ENCODE assay signal across 8 mouse cellular contexts in the genomic region with DNA sequence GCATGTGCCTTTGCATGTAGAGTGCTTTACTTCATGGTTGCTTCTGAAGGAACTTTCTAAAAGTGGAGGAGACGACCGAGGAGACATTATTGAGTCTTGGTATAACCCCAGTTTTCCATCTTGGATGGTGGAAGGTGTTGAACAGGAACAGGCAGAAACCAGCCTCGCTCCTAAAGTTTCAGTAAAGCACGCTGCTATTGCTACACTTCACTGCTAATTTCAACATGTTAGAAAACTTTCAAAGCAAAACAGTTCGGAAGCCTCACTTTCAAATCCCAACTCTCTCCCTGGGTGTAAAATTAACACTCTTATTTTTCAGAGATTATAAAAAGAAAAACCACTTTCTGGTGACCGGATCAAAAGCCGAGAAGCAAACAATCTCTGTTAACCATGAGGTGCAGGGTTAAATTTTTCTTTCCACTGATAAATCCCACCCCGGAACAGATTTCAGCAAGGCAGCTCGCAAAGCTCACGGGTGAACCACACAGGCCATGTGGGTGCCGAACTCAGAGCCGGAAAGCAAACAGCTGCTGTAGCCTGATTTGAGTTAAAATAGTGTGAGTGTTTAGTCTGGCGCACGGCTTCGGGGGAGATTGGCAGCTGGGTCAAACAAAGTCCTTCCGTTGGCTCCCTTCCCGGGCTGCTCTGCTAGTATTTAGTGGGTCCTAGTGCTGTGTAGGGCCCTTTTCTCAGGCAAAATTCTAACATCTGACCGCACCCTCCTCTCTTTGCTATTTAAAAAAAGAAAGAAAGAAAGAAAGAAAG.
DNase-seq lines count a peak whose midpoint lies in the region; ATAC-seq and TF ChIP-seq lines count a peak whose summit lies in the region.

No protein-coding gene starts in this region.

- ATAC-seq in inflammation-experienced regulatory T-cells, adult 6 months, result peak; percentile 28

- no peak for TF ChIP-seq CTCF in left cerebral cortex, adult 2 months (IDR thresholded peaks at IDR 0.05)

- peak overlapping the region; percentile 88 for H3K27ac ChIP-seq in left cerebral cortex, adult 2 months

- intact Hi-C loops in left cerebral cortex, adult 2 months (cut with DNase I), result loop anchor here (2.0 to 10.0 kb wide), 6 partner anchors 77 to 655 kb away; no protein-coding TSS in a partner anchor

- peak; percentile 82 to 94 for DNase-seq in adrenal gland, adult (ENCODE audit: inconsistent age in 2 of 2, low spot score in 1 of 2)
- DNase-seq in embryo, embryonic 11 days, result peak; percentile 82
- DNase-seq in gastrocnemius, postnatal 25 days, result peak; percentile 78
- DNase-seq in left cerebral cortex, adult 2 months (ENCODE audit: extremely low spot score in 1 of 2, low spot score in 2 of 2), result peak; percentile 69 to 79
- DNase-seq in lung, postnatal 25 days (ENCODE audit: low spot score), result peak; percentile 88
- DNase-seq in right cerebral cortex, adult 2 months (ENCODE audit: low spot score in 2 of 2), result peak; percentile 78 to 86
- DNase-seq in yolk sac, embryonic 10.5 days (ENCODE audit: low spot score), result peak; percentile 18

- peak overlapping the region; percentile 49 for H3K4me3 ChIP-seq in left cerebral cortex, adult 2 months

Comparison
In these comparisons a context has a peak if more than half of its experiments do, and no peak if none do; other contexts are left out.
1. Peak in every context shown above with its lines: DNase-seq, ATAC-seq, H3K4me3 ChIP-seq and H3K27ac ChIP-seq.
2. DNase-seq: peak in every context shown above with its lines; median percentile 88 in adrenal gland, adult; 88 in lung, postnatal 25 days; 82 in embryo, embryonic 11 days; 82 in right cerebral cortex, adult 2 months; 78 in gastrocnemius, postnatal 25 days; 74 in left cerebral cortex, adult 2 months; 18 in yolk sac, embryonic 10.5 days.